Mouse (Mus musculus) embryonic facial prominence, embryonic 14.5 days (tissue): ENCODE measurements at regions not wholly inside any gene's neighbourhood (a gene's known extent, or its start where the extent isn't known, plus 50 kb on each side); places are given as distances from the start of the nearest gene placed in this dataset.
A peak's percentile ranks its signal among the peaks of the same experiment; 100 is the strongest.

Experiments
- ATAC-seq: fragments of 200-750 bp; cut with Nextera tagmentation; 2 replicates; pipeline ENCODE4 v1.8.0; 2017; ENCODE audit warnings: low read depth, moderate number of reproducible peaks, moderate TSS enrichment
- DNase-seq: peaks from one replicate; pipeline ENCODE4 v3.0.0-alpha.2; 2015; ENCODE audit warnings: low spot score
- H3K27ac ChIP-seq: fragments of 300-500 bp; sonication (generic); replicated peaks from 2 replicates; pipeline ENCODE4 v1.5.1; 2014; ENCODE audit warnings: low read depth, mild to moderate bottlenecking, low read length, moderate library complexity
- H3K27me3 ChIP-seq: fragments of 300-500 bp; sonication (generic); replicated peaks from 2 replicates; pipeline ENCODE4 v1.6.1; 2014; ENCODE audit warnings: low read length; ENCODE audit not compliant: control insufficient read depth, insufficient read depth
- H3K36me3 ChIP-seq: fragments of 300-500 bp; sonication (generic); 2 replicates; pipeline ENCODE4 v1.6.1; 2014; ENCODE audit warnings: low read length, mixed read lengths; ENCODE audit not compliant: control insufficient read depth, insufficient read depth
- H3K4me1 ChIP-seq: fragments of 300-500 bp; sonication (generic); 2 replicates; pipeline ENCODE4 v1.6.1; 2014; ENCODE audit warnings: antibody characterized with exemption, low read length; ENCODE audit not compliant: control insufficient read depth, insufficient read depth
- H3K4me2 ChIP-seq: fragments of 300-500 bp; sonication (generic); 2 replicates; pipeline ENCODE4 v1.6.1; 2014; ENCODE audit warnings: low read depth, mild to moderate bottlenecking, low read length, moderate library complexity, mixed read lengths
- H3K4me3 ChIP-seq: fragments of 300-500 bp; sonication (generic); 2 replicates; pipeline ENCODE4 v1.5.1; 2014; ENCODE audit warnings: low read depth, mild to moderate bottlenecking, low read length
- H3K9ac ChIP-seq: fragments of 300-500 bp; sonication (generic); 2 replicates; pipeline ENCODE4 v1.6.1; 2014; ENCODE audit warnings: low read depth, mild to moderate bottlenecking, low read length, moderate library complexity, mixed read lengths
- H3K9me3 ChIP-seq: fragments of 300-500 bp; sonication (generic); 2 replicates; pipeline ENCODE4 v1.6.1; 2016; ENCODE audit warnings: low read length; ENCODE audit not compliant: control insufficient read depth
- whole genome bisulfite sequencing: fragments of 180-500 bp; shearing (Covaris S2); extraction: QIAGEN DNeasy Blood & Tissue Kit; methylation state at CpG from one replicate; pipeline ENCODE4 v1.1.7; 2014; 5-methylcytosine and 5-hydroxymethylcytosine counted together

DNA sequence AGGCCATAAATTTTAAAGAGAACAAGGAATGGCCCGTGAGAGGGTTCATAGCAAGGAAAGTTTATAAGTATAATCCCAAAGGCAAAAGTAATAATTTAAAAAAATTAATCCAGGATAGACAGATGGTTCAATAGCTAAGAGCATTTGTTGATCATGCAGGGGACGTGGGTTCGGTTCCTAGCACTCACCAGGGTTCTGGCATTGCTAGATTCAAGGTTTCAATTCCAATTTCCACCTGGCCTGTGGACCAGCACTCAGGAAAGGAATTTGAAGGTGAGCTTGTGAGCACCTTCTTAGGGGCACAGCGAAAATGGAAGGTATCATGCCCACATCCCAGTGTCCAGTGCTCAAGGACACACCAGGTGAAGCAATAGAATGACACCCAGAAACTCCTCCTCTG is 278.2 kb downstream of the Cbln4 start:
- no peak overlapping the region for H3K4me2 ChIP-seq
- ATAC-seq, result no peak
- 89% methylated on average over 4 of the region's 4 CpGs for WGBS

DNA sequence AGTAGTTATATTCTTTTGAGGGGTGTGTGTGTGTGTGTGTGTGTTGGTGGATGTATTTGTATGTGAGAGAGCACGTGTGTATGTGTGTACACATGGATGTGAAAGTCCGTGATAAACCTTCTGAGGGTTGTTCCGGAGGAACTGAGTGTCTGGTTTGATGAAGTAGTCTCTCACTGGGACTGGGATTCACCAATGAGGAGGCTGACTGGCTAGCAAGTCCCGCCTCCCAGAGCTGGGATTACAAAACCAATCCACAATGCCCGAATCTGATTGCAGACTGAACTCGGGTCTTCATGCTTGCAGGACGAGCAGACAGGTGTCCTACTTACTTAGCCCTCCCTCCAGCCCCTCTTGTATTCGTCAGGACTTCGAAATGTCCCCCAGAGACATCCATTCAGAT is 289.8 kb downstream of the Cbln4 start:
- no peak for DNase-seq
- H3K36me3 ChIP-seq, result no peaks in the 10 kb centered on the region
- H3K27me3 ChIP-seq, result no peaks in the 10 kb centered on the region
- no peak overlapping the region for H3K9ac ChIP-seq
- no peak overlapping the region for H3K4me2 ChIP-seq
- no peak for ATAC-seq
- no peak overlapping the region for H3K27ac ChIP-seq
- no peaks in the 10 kb centered on the region for H3K4me1 ChIP-seq
- 68% methylated on average over 9 of the region's 9 CpGs for WGBS
- H3K9me3 ChIP-seq, result no peaks in the 10 kb centered on the region
- no peak overlapping the region for H3K4me3 ChIP-seq

More for the DNA sequence above, 278.2 kb downstream of the Cbln4 start:
- no peaks in the 10 kb centered on the region for H3K9me3 ChIP-seq
- no peaks in the 10 kb centered on the region for H3K27me3 ChIP-seq
- no peaks in the 10 kb centered on the region for H3K4me1 ChIP-seq
- no peak overlapping the region for H3K27ac ChIP-seq
- no peak overlapping the region for H3K9ac ChIP-seq
- no peaks in the 10 kb centered on the region for H3K36me3 ChIP-seq
- H3K4me3 ChIP-seq, result no peak overlapping the region
- DNase-seq, result no peak

DNA sequence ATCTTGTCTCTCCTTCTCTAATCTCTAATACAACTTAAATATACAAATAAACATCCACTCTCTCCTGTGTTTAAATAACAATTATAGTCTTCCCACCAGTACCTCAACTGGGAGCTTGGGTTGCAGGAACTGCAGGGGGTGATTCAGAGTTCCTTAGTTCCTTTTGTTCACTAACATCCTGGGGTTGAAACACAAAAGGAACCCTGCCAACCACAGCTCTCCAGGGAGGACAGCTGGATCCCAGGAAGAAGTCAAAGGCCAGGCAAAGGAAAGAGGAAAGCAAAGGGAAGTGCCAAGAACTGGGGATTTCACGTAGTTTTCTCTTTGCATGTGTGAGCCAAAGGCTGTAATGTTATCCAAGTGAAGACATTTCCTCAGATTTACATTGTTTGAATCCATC is 296.1 kb downstream of the Cbln4 start:
- no peak overlapping the region for H3K4me2 ChIP-seq
- H3K27ac ChIP-seq, result no peak overlapping the region
- DNase-seq, result peak; percentile 12
- no peak overlapping the region for H3K4me3 ChIP-seq
- 15% methylated on average over 1 of the region's 1 CpGs for WGBS
- no peaks in the 10 kb centered on the region for H3K36me3 ChIP-seq
- H3K4me1 ChIP-seq, result no peaks in the 10 kb centered on the region
- no peak for ATAC-seq
- no peaks in the 10 kb centered on the region for H3K9me3 ChIP-seq
- H3K9ac ChIP-seq, result no peak overlapping the region
- no peaks in the 10 kb centered on the region for H3K27me3 ChIP-seq

DNA sequence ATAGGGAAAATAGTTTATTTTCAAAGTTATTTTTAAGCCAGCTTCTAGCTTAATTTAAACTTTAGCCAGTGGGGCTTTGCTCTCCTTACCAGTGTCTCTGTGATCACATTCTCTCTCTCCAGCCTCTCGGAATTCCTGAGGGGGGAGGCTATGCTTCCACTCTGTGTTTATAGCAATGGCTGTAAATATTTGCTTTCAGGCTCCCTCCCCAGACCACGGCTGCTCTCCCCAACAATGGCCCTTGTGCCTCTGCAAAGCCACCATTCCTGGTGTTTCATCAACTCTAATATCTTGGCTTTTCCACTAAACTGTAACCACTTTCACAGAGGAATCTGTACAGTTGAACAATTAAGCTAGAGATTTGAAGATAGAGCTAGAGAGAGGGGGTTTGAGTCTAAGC is 300.2 kb downstream of the Cbln4 start:
- no peaks in the 10 kb centered on the region for H3K36me3 ChIP-seq
- DNase-seq, result peak; percentile 52
- peak overlapping the region; percentile 10; the same call in 1 of the 2 replicates for H3K27ac ChIP-seq
- 9% methylated on average over 2 of the region's 2 CpGs for WGBS
- H3K9me3 ChIP-seq, result no peaks in the 10 kb centered on the region
- H3K9ac ChIP-seq, result no peak overlapping the region
- H3K4me1 ChIP-seq, result no peaks in the 10 kb centered on the region
- H3K4me2 ChIP-seq, result no peak overlapping the region
- H3K27me3 ChIP-seq, result no peaks in the 10 kb centered on the region
- ATAC-seq, result peak; percentile 57; the same call in 1 of the 2 replicates
- no peak overlapping the region for H3K4me3 ChIP-seq

DNA sequence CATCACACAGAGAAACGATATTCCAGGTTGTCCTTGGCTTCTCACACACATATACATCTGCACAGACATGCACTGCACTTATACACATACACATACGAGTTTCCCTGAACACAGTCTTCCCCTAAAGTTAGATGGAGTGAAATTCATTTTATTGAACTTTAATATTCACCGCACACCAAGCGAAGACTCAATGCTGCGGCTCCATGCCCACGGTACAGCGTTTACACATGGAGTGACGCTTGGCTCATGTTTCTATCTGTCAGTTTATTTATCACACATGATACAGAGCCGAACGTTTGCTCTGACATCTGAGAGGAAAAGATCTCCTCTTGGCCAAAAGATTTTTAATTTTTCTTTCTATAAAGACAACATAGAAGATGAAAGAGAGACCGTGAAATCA is 300.6 kb downstream of the Cbln4 start:
- no peak for ATAC-seq
- Histone ChIP-seq H3K4me1 (no peaks in the 10 kb centered on the region), H3K36me3 (no peaks in the 10 kb centered on the region), H3K27me3 (no peaks in the 10 kb centered on the region), H3K27ac (no peak overlapping the region), H3K9me3 (no peaks in the 10 kb centered on the region), H3K4me3 (no peak overlapping the region), H3K4me2 (no peak overlapping the region), H3K9ac (no peak overlapping the region)
- no peak for DNase-seq
- WGBS, result 49% methylated on average over 11 of the region's 11 CpGs

DNA sequence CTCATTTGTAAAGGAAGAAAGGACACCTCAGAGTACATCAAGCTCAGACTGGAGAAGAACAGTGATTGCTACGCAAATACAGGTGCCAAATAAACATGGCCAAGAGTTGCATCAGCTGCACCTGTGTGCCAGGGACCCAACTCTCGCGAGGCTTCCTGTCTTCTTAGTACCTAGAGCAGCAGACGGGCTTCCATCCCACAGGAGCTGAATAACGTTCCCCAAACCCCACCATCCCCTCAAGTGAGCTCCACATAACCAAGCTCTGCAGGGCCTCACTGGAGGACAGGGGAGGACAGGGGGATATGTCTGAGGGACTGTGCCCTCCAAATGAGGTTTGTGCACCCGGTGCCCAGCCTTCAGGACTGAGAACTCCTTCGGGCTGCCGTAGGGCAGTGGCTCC is 305.5 kb downstream of the Cbln4 start:
- no peaks in the 10 kb centered on the region for H3K36me3 ChIP-seq
- H3K9me3 ChIP-seq, result no peaks in the 10 kb centered on the region
- DNase-seq (no peak), ATAC-seq (no peak)
- no peak overlapping the region for H3K4me3 ChIP-seq
- H3K9ac ChIP-seq, result no peak overlapping the region
- WGBS, result 85% methylated on average over 8 of the region's 8 CpGs
- H3K4me2 ChIP-seq, result no peak overlapping the region
- no peaks in the 10 kb centered on the region for H3K4me1 ChIP-seq
- H3K27ac ChIP-seq, result no peak overlapping the region
- no peaks in the 10 kb centered on the region for H3K27me3 ChIP-seq

DNA sequence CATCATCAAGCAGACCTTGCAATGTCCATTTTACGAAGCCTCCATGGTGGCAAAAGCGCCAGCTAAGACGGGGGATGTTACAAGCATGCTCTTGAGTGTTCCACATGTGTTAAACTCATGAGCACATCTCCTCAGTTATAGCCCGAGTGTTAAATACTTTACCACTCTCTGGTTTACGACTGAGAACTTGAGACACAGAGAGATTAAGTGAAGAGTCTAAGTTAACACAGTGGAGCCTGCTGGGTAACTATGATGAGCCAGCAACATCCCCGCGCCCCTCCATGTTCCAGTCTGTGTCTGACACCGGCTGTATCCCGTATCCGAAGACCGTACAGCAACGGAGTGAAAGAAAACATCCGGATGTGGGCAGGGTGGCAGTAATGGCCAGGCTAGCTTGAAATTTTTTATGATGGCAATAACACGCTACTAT is 308.2 kb downstream of the Cbln4 start:
- WGBS, result 59% methylated on average over 14 of the region's 14 CpGs

DNA sequence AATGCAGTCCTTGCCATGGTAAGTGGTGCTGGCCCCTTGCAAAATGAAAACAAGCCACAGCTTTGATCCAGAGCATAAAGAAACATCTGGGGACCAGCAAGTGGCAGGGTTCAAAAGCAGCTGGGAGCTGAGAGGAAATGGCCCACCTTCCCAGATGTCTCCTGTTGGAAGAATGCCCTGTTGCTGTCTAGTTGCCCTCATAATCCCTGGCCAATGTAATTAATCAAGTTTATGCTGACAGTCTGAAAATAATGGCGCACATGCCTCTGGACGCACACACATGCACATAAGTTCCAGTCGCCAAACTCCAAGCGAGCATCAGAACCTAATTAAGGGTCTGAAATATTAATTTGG is 308.7 kb downstream of the Cbln4 start:
- peak; percentile 54 for DNase-seq
- Histone ChIP-seq H3K9me3 (no peaks in the 10 kb centered on the region), H3K9ac (no peak overlapping the region), H3K4me3 (no peak overlapping the region), H3K4me1 (no peaks in the 10 kb centered on the region), H3K36me3 (no peaks in the 10 kb centered on the region), H3K4me2 (no peak overlapping the region), H3K27ac (no peak overlapping the region), H3K27me3 (no peaks in the 10 kb centered on the region)
- WGBS, result 56% methylated on average over 4 of the region's 4 CpGs
- ATAC-seq, result no peak

More for the DNA sequence above, 308.2 kb downstream of the Cbln4 start:
- no peak for DNase-seq
- Histone ChIP-seq H3K4me2 (no peak overlapping the region), H3K9ac (no peak overlapping the region), H3K27ac (no peak overlapping the region), H3K27me3 (no peaks in the 10 kb centered on the region), H3K4me3 (no peak overlapping the region), H3K4me1 (no peaks in the 10 kb centered on the region), H3K36me3 (no peaks in the 10 kb centered on the region), H3K9me3 (no peaks in the 10 kb centered on the region)
- no peak for ATAC-seq

DNA sequence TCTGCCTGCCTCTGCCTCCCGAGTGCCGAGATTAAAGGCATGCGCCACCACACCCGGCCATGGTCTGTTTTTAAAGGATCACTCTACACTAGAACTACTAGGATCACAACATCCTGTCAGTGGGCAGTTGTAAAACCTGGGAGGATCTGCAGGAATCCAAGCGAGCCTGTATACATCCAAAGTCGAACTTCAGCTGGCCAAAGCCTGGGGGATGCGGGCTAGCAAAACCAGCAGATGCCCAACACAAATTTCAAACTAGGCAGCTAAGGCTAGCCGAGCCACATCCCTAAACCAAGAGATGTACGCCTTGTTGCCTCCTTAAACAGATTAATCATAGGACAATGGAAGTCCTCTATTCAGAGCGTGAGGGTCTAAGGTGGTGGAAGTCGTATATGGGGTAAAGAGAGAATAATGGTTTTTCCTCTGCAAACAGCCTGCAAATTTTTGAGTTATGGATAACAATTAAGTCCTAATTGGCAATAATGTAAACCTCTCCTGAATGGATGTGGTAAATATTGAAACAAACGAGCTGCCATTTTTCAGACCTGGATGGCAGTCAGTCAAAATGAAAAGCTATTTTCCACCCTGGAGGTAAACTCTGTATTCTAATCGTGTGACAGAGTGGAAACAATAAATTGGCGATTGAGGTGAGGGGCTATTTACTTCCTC is 309.2 kb downstream of the Cbln4 start:
- H3K4me2 ChIP-seq, result no peak overlapping the region
- no peak overlapping the region for H3K27ac ChIP-seq
- H3K9me3 ChIP-seq, result no peaks in the 10 kb centered on the region
- no peaks in the 10 kb centered on the region for H3K4me1 ChIP-seq
- H3K9ac ChIP-seq, result no peak overlapping the region
- DNase-seq, result no peak
- H3K4me3 ChIP-seq, result no peak overlapping the region
- no peaks in the 10 kb centered on the region for H3K27me3 ChIP-seq
- no peaks in the 10 kb centered on the region for H3K36me3 ChIP-seq
- ATAC-seq, result no peak
- 72% methylated on average over 14 of the region's 14 CpGs for WGBS
